Mouse (Mus musculus): Measurements from ENCODE around the gene Lyplal1. TPM values are rescaled to one million over a fixed set of nuclear protein-coding genes. Genes with fewer than 3 reads are reported as not detected.

The Lyplal1 gene
- polyA plus RNA-seq (2011; ENCODE audit: insufficient read length, low read depth, missing spikeins): 12.6 and 17.2 TPM in 2 replicates

GRCm38 (mm10) chr1:186116701-186117488 lies at the start of gene Lyplal1:
TSS of gene Lyplal1 (minus strand) at chr1:186117310.
- TF ChIP-seq POLR2A (IDR thresholded peaks at IDR 0.05; ENCODE audit: low read depth, low read length) (peak; percentile 97), CTCF (IDR thresholded peaks at IDR 0.05; ENCODE audit: borderline replicate concordance, insufficient read depth, low read length) (no peak)
- H3K27ac ChIP-seq (ENCODE audit: insufficient read depth, low read length): no peak within 1 kb of the TSS
- H3K4me1 ChIP-seq (ENCODE audit: control insufficient read depth, insufficient read depth, low read length): peaks cover 3% of the 10 kb centered on the region; the same call in 1 of the 2 replicates

GRCm38 (mm10) chr1:186163616-186164015 lies 46.5 kb upstream of the Lyplal1 start:
- no peak overlapping the region for H3K4me3 ChIP-seq (ENCODE audit: insufficient read depth, low read length)
- peak overlapping the region; percentile 90 for H3K27ac ChIP-seq (ENCODE audit: insufficient read depth, low read length)
- TF ChIP-seq POLR2A (IDR thresholded peaks at IDR 0.05; ENCODE audit: low read depth, low read length): no peak
- TF ChIP-seq CTCF (IDR thresholded peaks at IDR 0.05; ENCODE audit: borderline replicate concordance, insufficient read depth, low read length): no peak
- H3K4me1 ChIP-seq (ENCODE audit: control insufficient read depth, insufficient read depth, low read length): peaks cover 6% of the 10 kb centered on the region

More at GRCm38 (mm10) chr1:186116701-186117488, at the start of gene Lyplal1:
- peak within 1 kb of the TSS; percentile 58 for H3K4me3 ChIP-seq (ENCODE audit: insufficient read depth, low read length)

GRCm38 (mm10) chr1:186163206-186163605 lies 46.1 kb upstream of the Lyplal1 start:
- Histone ChIP-seq H3K4me1 (ENCODE audit: control insufficient read depth, insufficient read depth, low read length) (peaks cover 6% of the 10 kb centered on the region), H3K4me3 (ENCODE audit: insufficient read depth, low read length) (no peak overlapping the region), H3K27ac (ENCODE audit: insufficient read depth, low read length) (peak overlapping the region; percentile 90)
- no peak for TF ChIP-seq CTCF (IDR thresholded peaks at IDR 0.05; ENCODE audit: borderline replicate concordance, insufficient read depth, low read length)
- no peak for TF ChIP-seq POLR2A (IDR thresholded peaks at IDR 0.05; ENCODE audit: low read depth, low read length)

DNA sequence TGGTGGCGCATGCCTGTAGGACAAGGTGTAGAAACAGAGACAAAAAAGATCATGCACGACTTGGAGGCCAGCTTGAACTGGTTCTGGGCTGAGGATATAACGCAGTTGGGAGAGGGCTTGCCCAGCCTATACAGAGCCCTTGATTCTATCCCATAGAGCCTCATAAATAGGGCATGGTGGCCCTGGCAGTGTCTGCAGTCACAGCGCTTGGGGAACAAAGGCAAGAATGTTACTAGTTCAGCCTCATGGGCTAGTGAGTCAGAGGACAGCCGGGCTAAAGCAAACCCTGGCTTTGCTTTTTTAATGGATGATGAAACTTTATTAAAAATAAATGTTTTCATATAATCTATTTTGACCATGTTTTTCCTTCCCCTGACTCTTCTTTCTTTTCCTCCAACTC lies 33.3 kb upstream of the Lyplal1 start:
- TF ChIP-seq POLR2A (IDR thresholded peaks at IDR 0.05; ENCODE audit: low read depth, low read length) (no peak), CTCF (IDR thresholded peaks at IDR 0.05; ENCODE audit: borderline replicate concordance, insufficient read depth, low read length) (no peak)
- no peak overlapping the region for H3K27ac ChIP-seq (ENCODE audit: insufficient read depth, low read length)
- no peak overlapping the region for H3K4me3 ChIP-seq (ENCODE audit: insufficient read depth, low read length)
- no peaks in the 10 kb centered on the region for H3K4me1 ChIP-seq (ENCODE audit: control insufficient read depth, insufficient read depth, low read length)

GRCm38 (mm10) chr1:186145444-186145843 lies 28.3 kb upstream of the Lyplal1 start:
- H3K4me1 ChIP-seq (ENCODE audit: control insufficient read depth, insufficient read depth, low read length): no peaks in the 10 kb centered on the region
- H3K4me3 ChIP-seq (ENCODE audit: insufficient read depth, low read length): no peak overlapping the region
- H3K27ac ChIP-seq (ENCODE audit: insufficient read depth, low read length): no peak overlapping the region
- no peak for TF ChIP-seq POLR2A (IDR thresholded peaks at IDR 0.05; ENCODE audit: low read depth, low read length)
- no peak for TF ChIP-seq CTCF (IDR thresholded peaks at IDR 0.05; ENCODE audit: borderline replicate concordance, insufficient read depth, low read length)

DNA sequence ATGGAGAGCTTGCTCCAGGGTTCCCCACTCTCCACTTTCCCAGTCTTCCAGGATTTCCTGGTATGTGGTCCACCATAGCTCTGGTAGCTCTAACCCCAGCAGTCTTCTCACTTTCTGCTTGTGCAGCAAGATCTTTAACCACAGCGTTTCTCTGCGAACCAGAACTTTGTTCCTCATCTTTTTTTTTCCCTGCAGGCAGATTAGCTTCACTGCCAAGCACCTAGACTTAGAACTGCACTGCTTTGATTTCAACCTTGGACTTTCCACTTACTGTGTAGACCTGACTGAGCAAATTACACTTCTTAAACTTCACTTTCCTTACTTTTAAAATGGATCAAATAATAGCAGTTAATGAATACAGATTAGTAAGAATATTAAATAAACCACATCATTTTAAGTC lies 23.1 kb upstream of the Lyplal1 start:
- no peak for TF ChIP-seq CTCF (IDR thresholded peaks at IDR 0.05; ENCODE audit: borderline replicate concordance, insufficient read depth, low read length)
- TF ChIP-seq POLR2A (IDR thresholded peaks at IDR 0.05; ENCODE audit: low read depth, low read length): no peak
- no peak overlapping the region for H3K4me3 ChIP-seq (ENCODE audit: insufficient read depth, low read length)
- no peak overlapping the region for H3K27ac ChIP-seq (ENCODE audit: insufficient read depth, low read length)
- H3K4me1 ChIP-seq (ENCODE audit: control insufficient read depth, insufficient read depth, low read length): no peaks in the 10 kb centered on the region

- TF ChIP-seq CTCF (IDR thresholded peaks at IDR 0.05; ENCODE audit: borderline replicate concordance, insufficient read depth, low read length): no peak
- no peak for TF ChIP-seq POLR2A (IDR thresholded peaks at IDR 0.05; ENCODE audit: low read depth, low read length)
- Histone ChIP-seq H3K4me1 (ENCODE audit: control insufficient read depth, insufficient read depth, low read length) (no peaks in the 10 kb centered on the region), H3K27ac (ENCODE audit: insufficient read depth, low read length) (no peak overlapping the region), H3K4me3 (ENCODE audit: insufficient read depth, low read length) (no peak overlapping the region)
Observed at GRCm38 (mm10) chr1:186137873-186138272, 20.8 kb upstream of the Lyplal1 start.

DNA sequence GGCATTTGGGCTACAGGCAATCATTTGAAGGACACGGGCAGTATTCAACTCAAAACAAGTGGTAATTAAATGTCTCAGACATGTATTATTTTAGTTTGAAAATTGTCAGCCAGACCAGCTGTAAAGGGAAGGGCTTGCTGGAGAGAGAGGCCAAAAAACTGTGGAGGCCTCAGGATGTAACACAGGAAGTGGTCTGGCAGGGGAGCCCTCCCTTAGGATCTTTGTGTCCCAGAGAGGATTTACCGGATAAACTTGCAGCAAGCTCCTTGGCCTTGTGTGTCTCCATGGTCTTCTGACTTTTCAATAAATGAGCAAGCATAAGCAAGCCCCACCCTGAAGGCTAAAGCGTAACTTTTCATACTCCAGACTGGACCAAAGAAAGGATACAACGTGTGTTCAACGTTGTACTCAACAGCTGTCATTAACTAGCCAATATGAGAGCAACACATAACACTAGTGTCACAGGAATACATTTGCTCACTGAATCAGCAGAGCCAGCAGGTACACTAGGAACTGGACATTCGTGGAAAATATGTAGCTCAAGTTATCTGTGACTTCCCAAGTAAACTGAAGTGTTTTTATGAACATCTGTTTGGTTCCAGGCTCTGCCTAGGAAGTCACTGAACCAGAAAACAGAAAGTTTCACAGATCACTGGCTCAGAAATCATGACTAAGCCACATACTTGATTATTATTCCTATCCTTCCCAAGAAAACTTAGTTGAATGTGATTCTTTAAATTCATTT lies 19.7 kb upstream of the Lyplal1 start:
- TF ChIP-seq POLR2A (IDR thresholded peaks at IDR 0.05; ENCODE audit: low read depth, low read length): no peak
- Histone ChIP-seq H3K27ac (ENCODE audit: insufficient read depth, low read length) (no peak overlapping the region), H3K4me3 (ENCODE audit: insufficient read depth, low read length) (no peak overlapping the region), H3K4me1 (ENCODE audit: control insufficient read depth, insufficient read depth, low read length) (no peaks in the 10 kb centered on the region)

DNA sequence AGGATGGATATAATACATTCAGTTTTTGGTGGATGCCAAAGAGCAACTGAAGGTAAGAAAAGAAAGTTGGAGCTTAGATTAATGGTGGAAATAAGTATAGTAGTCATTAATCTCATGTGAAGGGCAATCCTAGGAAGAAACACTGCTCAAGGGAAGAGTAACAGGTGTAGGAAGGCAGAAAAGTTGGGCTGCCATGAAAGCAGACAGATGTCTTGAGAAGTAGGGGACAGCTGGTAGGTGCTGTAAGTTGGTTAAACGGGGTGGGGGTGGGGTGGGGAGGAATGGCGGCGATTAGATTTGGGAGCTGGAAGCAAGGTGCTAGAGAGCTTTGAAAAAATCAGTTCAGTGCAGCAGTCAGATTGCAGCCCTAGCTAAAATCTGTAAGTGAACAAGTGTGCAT lies 14.4 kb upstream of the Lyplal1 start:
- no peaks in the 10 kb centered on the region for H3K4me1 ChIP-seq (ENCODE audit: control insufficient read depth, insufficient read depth, low read length)
- H3K4me3 ChIP-seq (ENCODE audit: insufficient read depth, low read length): no peak overlapping the region
- TF ChIP-seq CTCF (IDR thresholded peaks at IDR 0.05; ENCODE audit: borderline replicate concordance, insufficient read depth, low read length) (no peak), POLR2A (IDR thresholded peaks at IDR 0.05; ENCODE audit: low read depth, low read length) (no peak)
- no peak overlapping the region for H3K27ac ChIP-seq (ENCODE audit: insufficient read depth, low read length)

- Histone ChIP-seq H3K4me3 (ENCODE audit: insufficient read depth, low read length) (no peak overlapping the region), H3K27ac (ENCODE audit: insufficient read depth, low read length) (no peak overlapping the region), H3K4me1 (ENCODE audit: control insufficient read depth, insufficient read depth, low read length) (no peaks in the 10 kb centered on the region)
- no peak for TF ChIP-seq POLR2A (IDR thresholded peaks at IDR 0.05; ENCODE audit: low read depth, low read length)
- TF ChIP-seq CTCF (IDR thresholded peaks at IDR 0.05; ENCODE audit: borderline replicate concordance, insufficient read depth, low read length): no peak
Observed at GRCm38 (mm10) chr1:186128940-186129339, 11.8 kb upstream of the Lyplal1 start.
